Mouse (Mus musculus): Measurements from ENCODE around the gene Ckmt2.

The Ckmt2 gene

DNA sequence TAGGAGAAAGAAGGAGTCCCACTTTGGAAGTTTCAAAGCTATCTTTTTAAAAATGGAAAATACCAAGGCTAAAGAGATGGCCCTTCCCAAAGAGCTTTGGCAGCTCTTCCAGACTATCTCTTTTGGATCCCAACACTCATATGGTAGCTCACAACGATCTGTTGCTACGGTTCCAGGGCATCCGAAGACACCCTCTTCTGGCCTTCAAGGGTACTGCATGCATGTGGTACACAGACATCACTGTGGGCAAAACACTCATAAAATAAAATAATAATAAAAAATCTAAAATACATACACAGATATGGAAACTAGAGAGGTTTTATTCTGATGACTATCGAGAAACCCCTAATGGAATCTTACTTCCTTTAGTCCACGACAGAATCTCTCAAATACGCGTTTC, 17.9 kb downstream of the Ckmt2 start:
- no peak for DNase-seq

GRCm38 (mm10) chr13:91857427-91857826, 19.3 kb downstream of the Ckmt2 start:
- DNase-seq, result no peak

DNA sequence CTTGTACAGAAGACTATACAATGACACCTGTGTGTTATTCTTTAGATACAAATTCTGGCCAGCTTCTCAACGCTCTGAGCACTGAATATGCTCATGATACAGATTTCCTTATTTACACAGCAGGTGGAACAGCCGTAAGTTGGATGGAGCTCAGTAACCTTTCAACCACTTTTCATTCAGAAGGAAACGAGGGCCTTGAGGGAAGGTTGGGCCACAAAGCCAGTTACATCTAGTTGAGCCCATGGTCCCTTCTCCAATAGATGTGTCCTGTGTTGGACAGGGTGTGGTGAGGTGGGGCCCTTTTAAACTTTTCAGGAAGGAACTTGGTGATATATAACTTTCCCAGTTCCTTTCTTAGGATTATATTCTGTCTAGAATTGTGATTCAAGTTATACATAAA, 22.3 kb downstream of the Ckmt2 start:
- DNase-seq, result no peak

DNA sequence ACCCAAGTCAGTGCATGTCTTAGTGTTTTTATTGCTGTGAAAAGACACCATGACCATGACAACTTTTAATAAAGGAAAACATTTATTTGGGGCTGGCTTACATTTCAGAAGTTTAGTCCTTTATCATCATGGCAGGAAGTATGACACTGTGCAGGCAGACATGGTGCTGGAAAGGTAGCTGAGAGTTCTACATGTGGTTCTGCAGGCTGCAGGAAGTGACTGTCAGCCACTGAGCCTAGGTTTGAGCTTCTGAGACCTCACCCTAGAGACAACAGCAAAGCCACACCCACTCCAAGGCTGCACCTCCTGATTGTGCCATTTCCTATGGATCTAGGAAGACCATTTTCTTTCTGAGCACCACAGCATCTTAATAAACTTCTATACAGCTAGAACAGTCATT, 48.8 kb downstream of the Ckmt2 start:
- DNase-seq, result no peak

GRCm38 (mm10) chr13:91826066-91826465, 50.6 kb downstream of the Ckmt2 start:
- DNase-seq, result no peak

DNA sequence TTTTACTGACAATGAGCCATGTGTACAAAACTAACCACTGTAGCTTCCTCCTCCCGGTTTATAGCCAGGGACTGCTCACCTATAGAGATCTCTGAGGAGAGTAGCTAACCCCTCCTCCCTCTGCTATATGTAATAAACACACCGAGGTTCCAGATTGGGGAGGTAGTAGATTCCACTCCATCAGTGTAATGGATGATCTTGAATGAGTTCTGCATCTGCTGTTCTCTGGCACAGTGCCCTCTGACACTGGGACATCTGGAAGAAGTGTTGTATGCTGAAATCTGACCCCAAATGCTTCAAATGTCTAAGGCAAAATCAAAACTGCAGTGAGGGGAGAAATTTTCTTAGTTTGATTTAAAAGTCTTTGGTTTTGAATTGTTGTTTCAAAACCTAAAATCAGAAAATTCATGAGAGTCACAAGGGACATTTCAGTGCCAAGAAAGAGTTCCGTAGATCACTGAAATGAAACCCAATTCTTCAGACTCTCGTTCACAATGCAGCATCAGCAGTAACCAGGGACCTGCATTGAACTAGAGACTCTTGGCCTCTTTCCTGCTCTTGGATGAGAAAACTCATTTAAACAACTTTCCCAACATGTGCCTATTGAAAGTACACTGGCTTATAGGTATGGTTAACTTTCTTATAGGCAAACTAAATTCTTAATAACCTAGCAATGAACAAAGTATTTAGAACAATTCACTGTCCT, 51.7 kb downstream of the Ckmt2 start:
- DNase-seq, result peak; percentile 43

GRCm38 (mm10) chr13:91823735-91824134, 53.0 kb downstream of the Ckmt2 start:
- DNase-seq, result no peak

DNA sequence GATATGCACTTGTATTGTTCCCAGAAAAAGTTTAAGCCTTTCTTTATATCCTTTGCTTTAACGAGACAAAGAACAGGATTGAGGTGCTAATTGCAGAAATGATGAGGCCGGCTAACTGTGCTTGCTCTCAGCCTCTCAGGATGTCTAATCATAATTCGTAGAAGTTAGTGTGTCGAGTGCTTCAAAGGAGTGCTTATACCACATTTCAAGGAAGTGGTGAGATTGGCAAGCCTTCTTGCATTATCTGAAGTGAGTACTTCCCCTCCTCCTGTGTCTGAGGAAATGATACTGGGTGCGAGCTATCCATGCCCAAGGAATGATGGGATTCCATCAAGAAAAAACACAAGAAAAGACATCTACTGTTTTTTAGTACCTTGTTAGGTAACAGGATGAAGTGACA, 62.0 kb downstream of the Ckmt2 start:
- DNase-seq, result no peak

DNA sequence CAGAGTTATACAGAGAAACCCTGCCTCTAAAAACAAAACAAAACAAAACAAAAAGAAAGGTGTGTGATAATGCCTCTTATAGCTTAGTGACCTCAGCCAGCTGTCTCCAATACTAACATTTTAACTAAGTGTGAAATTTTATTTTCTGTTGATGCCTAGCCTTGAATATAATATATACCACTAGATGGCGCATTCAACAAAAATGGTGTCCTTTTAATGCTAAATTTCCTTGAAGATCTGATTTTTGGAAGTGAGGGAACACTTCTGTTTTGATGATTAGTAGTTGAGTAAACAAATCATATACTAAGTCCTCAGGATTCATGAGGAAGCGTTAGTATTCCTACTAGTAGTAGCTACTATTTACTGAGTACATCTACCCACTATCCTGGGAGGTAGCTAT, 67.2 kb downstream of the Ckmt2 start:
- DNase-seq, result no peak

- DNase-seq, result peak; percentile 15
These were observed 68.7 kb downstream of the Ckmt2 start for GRCm38 (mm10) chr13:91807874-91808575.

DNA sequence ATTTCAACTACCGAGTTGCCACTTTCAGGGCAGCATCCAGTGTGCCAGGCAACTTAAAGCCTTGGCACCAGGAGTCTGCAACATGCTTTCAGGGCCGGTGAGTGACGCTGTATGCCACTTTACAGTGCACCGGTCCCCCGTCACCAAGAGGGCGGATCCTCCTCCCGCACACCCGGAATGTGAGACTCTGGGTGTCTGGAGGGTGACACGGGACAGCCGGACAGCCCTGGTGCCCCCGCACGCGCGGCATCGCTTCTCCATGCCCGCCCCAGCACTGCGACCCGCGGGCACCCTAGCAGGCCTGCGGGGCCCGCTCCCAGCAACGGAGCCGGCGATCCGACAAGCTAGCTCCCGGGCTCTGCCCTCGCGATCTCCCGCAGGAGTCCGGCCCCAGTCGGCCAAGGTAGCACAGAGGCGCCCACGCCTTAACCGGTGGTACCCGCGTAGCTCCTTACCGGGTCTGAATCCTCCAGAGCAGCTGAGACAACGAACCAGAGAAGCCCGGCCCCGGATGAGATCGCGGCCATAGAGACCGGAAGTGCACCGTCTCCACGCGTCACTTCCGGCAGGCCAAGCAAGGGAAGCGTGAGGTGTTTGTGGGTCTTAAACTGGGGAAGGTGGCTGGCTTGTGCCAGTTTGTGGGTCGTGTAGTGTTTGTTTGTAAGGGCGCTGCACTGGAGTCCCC, 69.4 kb downstream of the Ckmt2 start, which contains the start of gene Zcchc9:
Gene Zcchc9 (minus strand): TSS at position 551 of the 685 bp plus-strand sequence.
- DNase-seq, result peak; percentile 93

All from kidney, postnatal 10 days (tissue).